Mouse (Mus musculus) midbrain, embryonic 13.5 days (tissue): Measurements from ENCODE around the gene Tmprss7. TPM values are rescaled to one million over a fixed set of nuclear protein-coding genes. Genes with fewer than 3 reads are reported as not detected.

Experiments used
- ATAC-seq: fragments of 200-750 bp; cut with Nextera tagmentation; 2 replicates; pipeline ENCODE4 v1.8.0; 2017; ENCODE audit warnings: mild to moderate bottlenecking, moderate TSS enrichment, moderate library complexity
- H3K27ac ChIP-seq: fragments of 300-500 bp; sonication (generic); 2 replicates; pipeline ENCODE4 v1.5.1; 2015; ENCODE audit warnings: inconsistent platforms, mild to moderate bottlenecking, moderate library complexity
- H3K27me3 ChIP-seq: fragments of 300-500 bp; sonication (generic); 2 replicates; pipeline ENCODE4 v1.6.1; 2015; ENCODE audit warnings: mild to moderate bottlenecking, inconsistent platforms
- H3K36me3 ChIP-seq: fragments of 300-500 bp; sonication (generic); 2 replicates; pipeline ENCODE4 v1.6.1; 2015; ENCODE audit warnings: mild to moderate bottlenecking, inconsistent platforms
- H3K4me1 ChIP-seq: fragments of 300-500 bp; sonication (generic); replicated peaks from 2 replicates; pipeline ENCODE4 v1.6.1; 2015; ENCODE audit warnings: inconsistent platforms
- H3K4me2 ChIP-seq: fragments of 300-500 bp; sonication (generic); replicated peaks from 2 replicates; pipeline ENCODE4 v1.6.1; 2015; ENCODE audit warnings: moderate library complexity, mild to moderate bottlenecking, inconsistent platforms
- H3K4me3 ChIP-seq: fragments of 300-500 bp; sonication (generic); replicated peaks from 2 replicates; pipeline ENCODE4 v1.5.1; 2015; ENCODE audit warnings: mild to moderate bottlenecking, inconsistent platforms
- H3K9ac ChIP-seq: fragments of 300-500 bp; sonication (generic); replicated peaks from 2 replicates; pipeline ENCODE4 v1.6.1; 2015; ENCODE audit warnings: mild to moderate bottlenecking, inconsistent platforms
- H3K9me3 ChIP-seq: fragments of 300-500 bp; sonication (generic); 2 replicates; pipeline ENCODE4 v1.6.1; 2016; ENCODE audit warnings: mild to moderate bottlenecking, inconsistent platforms
- WGBS: fragments of 180-500 bp; shearing (Covaris S2); methylation state at CpG from one replicate; pipeline ENCODE4 v1.1.7; 2015; 5-methylcytosine and 5-hydroxymethylcytosine counted together
- polyA plus RNA-seq: library from polyadenylated mRNA; unstranded; fragments of >200 nt; fragmentation: Nextera tagmentation; extraction: Ambion mirVana; gene quantifications from 2 replicates; pipeline ENCODE4 v1.2.1, GENCODE M21; 2015

Gene Tmprss7
- polyA plus RNA-seq, 1 experiment from 2014 or later = 0.32 TPM

DNA sequence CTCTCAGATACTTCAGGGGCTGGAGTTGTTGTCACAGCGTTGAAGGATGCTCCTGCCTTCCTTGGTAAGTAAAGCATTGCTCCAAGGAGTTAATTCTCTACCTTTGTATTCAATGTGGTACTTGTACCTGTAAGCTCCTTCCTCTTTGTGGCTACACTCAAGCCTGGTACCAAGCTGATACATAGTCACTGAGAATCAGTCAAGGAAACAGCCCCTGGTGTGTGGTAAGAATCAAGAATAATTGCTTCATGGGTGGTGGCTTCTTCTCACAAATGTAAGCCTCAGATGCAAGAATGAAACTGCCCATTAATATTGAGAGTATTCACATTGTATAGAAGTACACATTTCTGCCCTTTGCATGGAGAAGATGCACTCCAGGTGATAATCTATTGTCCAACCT, 77.5 kb downstream of the Tmprss7 start:
- Histone ChIP-seq H3K27me3 (no peaks in the 10 kb centered on the region), H3K36me3 (no peaks in the 10 kb centered on the region), H3K9me3 (no peaks in the 10 kb centered on the region), H3K9ac (no peak overlapping the region), H3K27ac (no peak overlapping the region), H3K4me3 (no peak overlapping the region), H3K4me1 (no peaks in the 10 kb centered on the region), H3K4me2 (no peak overlapping the region)
- ATAC-seq = no peak
- WGBS = 94% methylated on average over 1 of the region's 1 CpGs

DNA sequence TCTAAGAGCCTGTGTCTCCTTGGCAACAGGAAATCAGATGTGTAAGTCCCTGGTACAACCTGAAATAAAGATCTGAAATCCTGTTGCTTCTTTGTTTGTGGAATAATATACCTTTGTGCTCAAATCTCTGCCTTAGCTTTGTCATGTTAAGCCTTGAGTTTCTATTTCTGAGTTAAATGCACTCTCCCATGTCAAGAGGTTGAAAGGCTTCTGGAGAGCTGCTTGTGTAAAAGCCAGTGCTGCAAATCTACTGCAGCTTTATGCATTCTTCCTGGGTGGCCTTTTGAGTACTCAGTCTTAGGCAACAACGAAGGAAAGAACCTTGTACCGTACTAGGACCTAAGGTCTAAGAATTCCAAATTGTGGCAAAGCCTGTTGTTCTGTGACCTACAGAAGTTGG, 80.2 kb downstream of the Tmprss7 start:
- Histone ChIP-seq H3K36me3 (no peaks in the 10 kb centered on the region), H3K9me3 (no peaks in the 10 kb centered on the region), H3K4me1 (no peaks in the 10 kb centered on the region), H3K4me3 (no peak overlapping the region), H3K9ac (no peak overlapping the region), H3K27me3 (no peaks in the 10 kb centered on the region), H3K27ac (no peak overlapping the region), H3K4me2 (no peak overlapping the region)
- ATAC-seq = no peak
- 57% methylated on average over 2 of the region's 2 CpGs for WGBS

DNA sequence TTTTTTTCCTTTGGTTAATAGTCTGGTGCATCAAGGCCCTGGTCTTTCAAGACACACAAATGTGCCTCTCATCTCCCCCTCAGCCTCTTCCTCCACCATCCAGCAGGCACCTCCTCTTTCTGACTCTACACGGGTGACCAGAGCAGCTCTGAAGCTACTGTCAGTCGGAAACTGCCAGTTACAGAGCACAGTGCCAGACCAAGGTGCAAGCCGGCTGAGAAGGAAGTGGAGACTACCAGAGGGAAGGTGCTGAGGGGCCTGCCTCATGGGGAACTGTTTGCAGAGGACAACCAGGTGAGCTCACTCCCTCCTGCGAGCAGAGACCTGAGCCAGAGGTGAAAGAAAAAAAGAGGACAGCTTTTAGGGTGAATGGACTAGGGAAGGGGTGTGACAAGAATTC, 83.2 kb downstream of the Tmprss7 start, which contains the start of gene Gcsam:
Gene Gcsam, plus strand, starts transcription at position 114 of the 400 bp plus-strand sequence.
- H3K9me3 ChIP-seq = no peaks in the 10 kb centered on the region
- no peak within 1 kb of the TSS for H3K4me2 ChIP-seq
- no peak within 1 kb of the TSS for H3K27ac ChIP-seq
- H3K36me3 ChIP-seq = no peaks in the 10 kb centered on the region
- H3K4me3 ChIP-seq = no peak within 1 kb of the TSS
- no peak for ATAC-seq
- no peaks in the 10 kb centered on the region; the same call in 1 of the 2 replicates for H3K27me3 ChIP-seq
- no peak within 1 kb of the TSS for H3K9ac ChIP-seq
- 82% methylated on average over 4 of the region's 4 CpGs for WGBS
- H3K4me1 ChIP-seq = no peaks in the 10 kb centered on the region

DNA sequence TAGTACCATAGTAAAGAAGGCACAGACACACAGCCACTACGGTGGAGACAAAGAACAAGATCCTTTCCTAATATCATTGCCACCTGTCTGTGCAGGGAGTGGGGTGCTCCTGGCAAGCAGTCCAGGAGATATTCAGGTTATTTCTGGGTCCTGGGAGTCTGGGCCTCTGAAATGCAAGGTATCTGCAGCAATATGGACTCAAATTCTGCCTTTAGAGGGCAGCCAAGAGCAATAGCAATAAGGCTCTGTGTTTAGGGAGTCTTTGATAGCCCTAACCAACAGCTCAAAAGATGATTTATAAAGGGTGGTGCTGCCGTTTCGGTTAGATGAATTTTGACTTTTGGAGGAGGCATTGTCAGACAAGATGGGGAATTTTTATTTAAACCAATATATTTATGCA, 84.2 kb downstream of the Tmprss7 start:
- H3K4me2 ChIP-seq = no peak overlapping the region
- H3K9me3 ChIP-seq = no peaks in the 10 kb centered on the region
- H3K36me3 ChIP-seq = no peaks in the 10 kb centered on the region
- H3K27ac ChIP-seq = no peak overlapping the region
- WGBS = 82% methylated on average over 3 of the region's 3 CpGs
- H3K9ac ChIP-seq = no peak overlapping the region
- no peak overlapping the region for H3K4me3 ChIP-seq
- H3K27me3 ChIP-seq = no peaks in the 10 kb centered on the region; the same call in 1 of the 2 replicates
- ATAC-seq = no peak
- no peaks in the 10 kb centered on the region for H3K4me1 ChIP-seq

DNA sequence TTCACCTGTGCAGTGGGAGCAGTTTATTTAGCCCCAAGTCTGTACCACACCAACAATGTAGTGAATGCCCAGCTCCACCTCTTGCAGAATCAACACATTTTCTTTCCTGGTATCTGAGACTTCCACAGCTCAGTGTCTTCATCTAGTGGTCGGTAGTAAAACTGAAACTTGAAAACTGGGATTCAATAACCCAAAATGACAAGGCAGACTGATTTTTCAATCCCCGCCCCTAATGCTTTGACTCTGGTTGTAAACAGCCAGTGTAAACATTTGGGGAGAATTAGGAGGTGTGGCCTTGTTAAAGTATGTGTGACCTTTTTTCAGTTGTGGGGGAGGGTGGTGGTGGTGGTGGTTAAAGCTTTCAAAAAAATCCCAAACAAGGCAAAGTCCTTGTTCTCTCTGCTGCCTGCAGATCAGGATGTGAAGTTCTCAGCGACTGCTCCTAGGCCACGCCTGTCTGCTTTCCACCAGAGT, 84.9 kb downstream of the Tmprss7 start:
- H3K9me3 ChIP-seq = no peaks in the 10 kb centered on the region
- no peak overlapping the region for H3K9ac ChIP-seq
- no peak for ATAC-seq
- H3K4me3 ChIP-seq = no peak overlapping the region
- no peaks in the 10 kb centered on the region for H3K36me3 ChIP-seq
- H3K27ac ChIP-seq = no peak overlapping the region
- 57% methylated on average over 4 of the region's 4 CpGs for whole genome bisulfite sequencing
- no peaks in the 10 kb centered on the region; the same call in 1 of the 2 replicates for H3K27me3 ChIP-seq
- H3K4me2 ChIP-seq = no peak overlapping the region
- no peaks in the 10 kb centered on the region for H3K4me1 ChIP-seq

Other genes starting within 250 kb of the Tmprss7 start
- gene Gm609, start 200.7 kb downstream of the Tmprss7 start, polyA plus RNA-seq = not detected in 2 replicates
- not detected in 2 replicates for gene Gm17783, start 161.6 kb downstream of the Tmprss7 start, polyA plus RNA-seq
- gene Slc9c1, start 158.3 kb downstream of the Tmprss7 start, polyA plus RNA-seq = not detected in 2 replicates
- not detected in 2 replicates for gene Gcsam, start 83.3 kb downstream of the Tmprss7 start, polyA plus RNA-seq
- gene BC016579, start 39.6 kb downstream of the Tmprss7 start, polyA plus RNA-seq = 0.09 TPM in 1 of 2 replicates, not detected in the other
- gene Tagln3, start 30.9 kb upstream of the Tmprss7 start, polyA plus RNA-seq = 569 and 571 TPM in 2 replicates
- gene Abhd10, start 49.3 kb upstream of the Tmprss7 start, polyA plus RNA-seq = 52.6 and 58.8 TPM in 2 replicates